Mouse (Mus musculus) CH12.LX (cell line): ENCODE data around the gene Fgf14. TPM values are rescaled to one million over a fixed set of nuclear protein-coding genes. Genes with fewer than 3 reads are reported as not detected.
A peak's percentile ranks its signal among the peaks of the same experiment; 100 is the strongest.

Experiments
- DNase-seq: peaks from one replicate; pipeline ENCODE4 v3.0.0-alpha.2; 2013; ENCODE audit errors: extremely low read depth
- H3K27ac ChIP-seq: 2 replicates; pipeline ENCODE4 v1.5.1; 2012; ENCODE audit warnings: low read depth, mild to moderate bottlenecking, control low read depth, moderate library complexity; ENCODE audit not compliant: insufficient read depth
- H3K27me3 ChIP-seq: replicated peaks from 2 replicates; pipeline ENCODE3; 2012; ENCODE audit warnings: inconsistent platforms
- H3K36me3 ChIP-seq, 2 experiments: replicated peaks in 1 of 2; 2 replicates each; pipeline versions ENCODE3 to v1.6.1; 2012; ENCODE audit warnings: inconsistent platforms in 1 of 2, low read length in 1 of 2, mild to moderate bottlenecking in 1 of 2, mixed read lengths in 1 of 2, moderate library complexity in 1 of 2; ENCODE audit not compliant: control insufficient read depth in 1 of 2, insufficient read depth in 1 of 2
- H3K4me1 ChIP-seq, 2 experiments: 2 replicates each; pipeline ENCODE4 v1.6.1; 2012; ENCODE audit warnings: inconsistent platforms in 1 of 2, moderate library complexity in 1 of 2; ENCODE audit not compliant: insufficient read depth in 2 of 2, control insufficient read depth in 1 of 2
- H3K4me2 ChIP-seq: 2 replicates; pipeline ENCODE4 v1.6.1; 2012; ENCODE audit warnings: low read depth, mild to moderate bottlenecking, control low read depth; ENCODE audit not compliant: poor library complexity, insufficient read depth, severe bottlenecking
- H3K4me3 ChIP-seq, 3 experiments: fragments of 150-350 bp in 1 of 3; sonication (generic) in 1 of 3; replicated peaks in 1 of 3; 2 replicates each; pipeline versions ENCODE3 to v1.5.1; 2011 to 2012; ENCODE audit warnings: low read depth in 2 of 3, low read length in 2 of 3, mild to moderate bottlenecking in 2 of 3, moderate library complexity in 2 of 3, control low read depth in 1 of 3, improper control_type of control experiment in 1 of 3, inconsistent platforms in 1 of 3, mixed read lengths in 1 of 3; ENCODE audit not compliant: poor library complexity in 1 of 3
- H3K79me2 ChIP-seq: replicated peaks from 2 replicates; pipeline ENCODE4 v1.6.1; 2012; ENCODE audit warnings: mild to moderate bottlenecking, moderate library complexity; ENCODE audit not compliant: control insufficient read depth, poor library complexity, insufficient read depth, severe bottlenecking; ENCODE audit errors: extremely low read depth
- H3K9ac ChIP-seq: 2 replicates; pipeline ENCODE4 v1.6.1; 2012; ENCODE audit warnings: low read depth, mild to moderate bottlenecking, control low read depth, moderate library complexity; ENCODE audit not compliant: insufficient read depth
- H3K9me3 ChIP-seq: replicated peaks from 2 replicates; pipeline ENCODE3; 2012; ENCODE audit warnings: low read length, inconsistent platforms, mixed read lengths
- CTCF ChIP-seq, 2 experiments: IDR thresholded peaks in 1 of 2; conservative IDR thresholded peaks in 1 of 2; 2 replicates each; pipeline ENCODE4 v1.5.1; 2011 to 2012; ENCODE audit warnings: low read depth in 2 of 2, low read length in 2 of 2, improper control_type of control experiment in 1 of 2, inconsistent platforms in 1 of 2, mild to moderate bottlenecking in 1 of 2, moderate library complexity in 1 of 2
- E2F4 ChIP-seq: IDR thresholded peaks from 2 replicates; pipeline ENCODE4 v1.6.1; 2011; ENCODE audit warnings: low read depth, low read length, improper control_type of control experiment; ENCODE audit not compliant: insufficient replicate concordance
- JUND ChIP-seq: conservative IDR thresholded peaks from 2 replicates; pipeline ENCODE4 v1.6.1; 2011; ENCODE audit warnings: low read depth, low read length, improper control_type of control experiment
- MAFK ChIP-seq: IDR thresholded peaks from 2 replicates; pipeline ENCODE4 v1.6.1; 2011; ENCODE audit warnings: low read length, improper control_type of control experiment; ENCODE audit not compliant: insufficient replicate concordance
- MAZ ChIP-seq: IDR thresholded peaks from 2 replicates; pipeline ENCODE4 v1.6.1; 2012; ENCODE audit warnings: low read depth, mild to moderate bottlenecking, inconsistent platforms, low read length, improper control_type of control experiment, moderate library complexity
- MEF2A ChIP-seq: IDR thresholded peaks from 2 replicates; pipeline ENCODE4 v1.6.1; 2014; ENCODE audit warnings: low read depth, mild to moderate bottlenecking, inconsistent platforms, low read length, improper control_type of control experiment, borderline replicate concordance
- MXI1 ChIP-seq: IDR thresholded peaks from 2 replicates; pipeline ENCODE4 v1.6.1; 2011; ENCODE audit warnings: mild to moderate bottlenecking, low read depth, low read length, improper control_type of control experiment
- PAX5 ChIP-seq: IDR thresholded peaks from 2 replicates; pipeline ENCODE4 v1.6.1; 2012; ENCODE audit warnings: low read length, inconsistent platforms, mixed read lengths
- RAD21 ChIP-seq: IDR thresholded peaks from 2 replicates; pipeline ENCODE4 v1.6.1; 2011; ENCODE audit warnings: low read depth, mild to moderate bottlenecking, low read length, improper control_type of control experiment, moderate library complexity
- SMC3 ChIP-seq: IDR thresholded peaks from 2 replicates; pipeline ENCODE4 v1.6.1; 2011; ENCODE audit warnings: low read depth, low read length, improper control_type of control experiment
- TCF12 ChIP-seq: IDR thresholded peaks from 2 replicates; pipeline ENCODE4 v1.6.1; 2014; ENCODE audit warnings: low read depth, mild to moderate bottlenecking, inconsistent platforms, low read length, improper control_type of control experiment
- UBTF ChIP-seq: IDR thresholded peaks from 2 replicates; pipeline ENCODE4 v1.6.1; 2012; ENCODE audit warnings: low read depth, mild to moderate bottlenecking, inconsistent platforms, low read length, improper control_type of control experiment, moderate library complexity
- USF1 ChIP-seq: IDR thresholded peaks from 2 replicates; pipeline ENCODE4 v1.6.1; 2014; ENCODE audit warnings: low read depth, mild to moderate bottlenecking, inconsistent platforms, low read length, improper control_type of control experiment
- ZKSCAN1 ChIP-seq: IDR thresholded peaks from 2 replicates; pipeline ENCODE4 v1.6.1; 2012; ENCODE audit warnings: low read depth, inconsistent platforms, low read length, improper control_type of control experiment, borderline replicate concordance
- ZMIZ1 ChIP-seq: IDR thresholded peaks from 2 replicates; pipeline ENCODE4 v1.6.1; 2012; ENCODE audit warnings: low read depth, mild to moderate bottlenecking, inconsistent platforms, low read length, improper control_type of control experiment
- ZNF384 ChIP-seq: IDR thresholded peaks from 2 replicates; pipeline ENCODE4 v1.6.1; 2012; ENCODE audit warnings: low read depth, low read length, improper control_type of control experiment, inconsistent platforms
- dilution Hi-C: fragments of 300-500 bp; cut with MboI; formaldehyde crosslinking; loops from 2 replicates; pipeline ENCODE4 v1.14.3; 2020; ENCODE audit warnings: low sequenced_read_pairs; ENCODE audit not compliant: extremely low pct_unique_long_range_greater_than_20kb, extremely low pct_ligation_motif_present
- in situ Hi-C: fragments of 300-500 bp; cut with MboI; formaldehyde crosslinking; loops from 3 replicates; pipeline ENCODE4 v1.14.3; 2019; ENCODE audit warnings: low sequenced_read_pairs, low pct_ligation_motif_present, low pct_unique_long_range_greater_than_20kb, mixed read lengths
- polyA plus RNA-seq: library from polyadenylated mRNA; unstranded; fragments of >175 nt; gene quantifications from 2 replicates; pipeline ENCODE4 v1.2.1, GENCODE M21; 2012; ENCODE audit warnings: low read depth; ENCODE audit not compliant: insufficient read length
- total RNA-seq, 2 experiments: library from RNA; depleted of rRNA; stranded (reverse); fragments of 300-350 nt in 1 of 2; fragments of >200 nt in 1 of 2; gene quantifications; 2 replicates each; pipeline ENCODE4 v1.2.3; 2012 to 2014

Gene Fgf14
- total and polyA plus RNA-seq, 3 experiments = not detected

DNA sequence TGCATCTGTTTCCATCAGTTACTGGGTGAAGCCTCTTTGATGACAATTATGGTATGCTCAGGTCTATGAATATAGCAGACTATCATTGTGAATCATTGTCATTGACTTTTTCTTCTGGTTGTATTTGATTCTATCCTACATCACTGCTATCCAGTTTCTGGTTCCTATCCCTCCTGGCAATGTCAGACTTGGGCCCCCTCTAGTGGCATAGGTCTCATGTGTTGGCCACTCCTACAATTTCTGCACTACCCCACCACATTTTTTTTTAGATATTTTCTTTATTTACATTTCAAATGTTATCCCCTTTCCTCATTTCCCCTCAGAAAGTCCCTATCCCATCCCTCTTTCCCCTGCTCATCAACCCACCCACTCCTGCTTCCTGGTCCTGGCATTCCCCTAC, 409.9 kb downstream of the Fgf14 start:
- dilution Hi-C loops (no loop called here), in situ Hi-C loops (no loop called here)
- Histone ChIP-seq H3K27me3 (no peaks in the 10 kb centered on the region), H3K36me3 (no peaks in the 10 kb centered on the region), H3K9ac (no peak overlapping the region), H3K9me3 (no peaks in the 10 kb centered on the region), H3K4me1 (no peaks in the 10 kb centered on the region), H3K27ac (no peak overlapping the region), H3K79me2 (no peaks in the 10 kb centered on the region), H3K4me2 (no peak overlapping the region), H3K4me3 (no peak overlapping the region)
- DNase-seq = peak; percentile 24
- no peak for TF ChIP-seq MEF2A
- TF ChIP-seq ZKSCAN1 = no peak
- TF ChIP-seq MXI1 = no peak
- no peak for TF ChIP-seq ZNF384
- peak; percentile 47; the same call in 1 of the 2 replicates for TF ChIP-seq SMC3
- TF ChIP-seq CTCF (conservative IDR thresholded peaks at IDR 0.05 in 1 of 2, IDR thresholded peaks at IDR 0.05 in 1 of 2; ENCODE audit: low read depth in 2 of 2, low read length in 2 of 2) = peak in 1 of 2 experiments; percentile 55; a peak in 2 of 4 replicates
- TF ChIP-seq RAD21 = peak; percentile 49
- no peak for TF ChIP-seq MAZ

DNA sequence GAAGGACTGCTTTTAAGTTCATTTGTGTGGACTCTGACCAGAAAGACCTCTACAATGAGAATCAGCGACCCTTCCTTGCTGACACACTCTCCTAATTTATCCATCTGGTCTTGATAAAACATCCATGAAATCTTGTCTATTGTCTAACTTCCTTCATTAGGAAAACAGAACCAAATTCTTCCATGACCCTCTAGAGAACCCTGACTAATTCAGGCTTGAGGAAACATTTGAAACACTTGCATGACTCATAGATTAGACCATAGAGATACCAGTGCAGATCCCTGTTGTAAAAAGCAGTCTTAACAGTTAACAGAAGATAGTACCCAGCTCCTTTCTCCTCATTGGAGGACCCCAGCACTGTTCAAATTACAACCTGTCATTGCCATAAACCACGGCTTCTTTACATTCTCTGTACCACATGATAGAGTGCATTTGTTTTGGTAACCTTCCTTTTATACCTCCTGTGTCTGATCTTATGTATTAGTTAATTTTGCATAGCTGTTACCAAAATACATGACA, 412.3 kb downstream of the Fgf14 start:
- H3K9me3 ChIP-seq = no peaks in the 10 kb centered on the region
- H3K36me3 ChIP-seq = no peaks in the 10 kb centered on the region
- no peak overlapping the region for H3K4me3 ChIP-seq
- H3K27me3 ChIP-seq = no peaks in the 10 kb centered on the region
- no peak overlapping the region for H3K9ac ChIP-seq
- no peaks in the 10 kb centered on the region for H3K79me2 ChIP-seq
- H3K4me1 ChIP-seq = no peaks in the 10 kb centered on the region
- DNase-seq = no peak
- dilution Hi-C loops (no loop called here), in situ Hi-C loops (no loop called here)
- no peak overlapping the region for H3K27ac ChIP-seq
- TF ChIP-seq USF1 = no peak
- TF ChIP-seq JUND = no peak
- no peak for TF ChIP-seq ZMIZ1
- no peak for TF ChIP-seq PAX5
- no peak for TF ChIP-seq UBTF
- no peak overlapping the region for H3K4me2 ChIP-seq

DNA sequence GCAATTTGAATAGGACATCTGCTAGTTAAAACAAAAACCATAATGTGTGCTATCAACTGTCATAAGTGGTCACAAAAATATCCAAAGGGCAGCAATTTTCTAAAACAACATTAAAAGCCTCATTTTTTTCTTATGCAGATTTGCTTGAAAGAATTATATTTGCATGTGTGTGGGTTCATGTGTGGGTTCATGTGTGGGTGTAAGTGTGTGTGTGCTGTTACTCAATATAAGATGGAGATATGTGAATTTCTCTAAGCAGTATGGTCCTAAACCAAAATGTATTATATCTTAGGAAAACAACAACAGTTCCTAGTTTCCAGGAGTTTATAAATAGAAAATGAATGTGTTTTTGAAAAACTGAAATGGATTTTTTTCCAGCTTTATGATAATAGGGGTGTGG, 413.7 kb downstream of the Fgf14 start:
- no peak for TF ChIP-seq MAFK
- TF ChIP-seq RAD21 = no peak
- TF ChIP-seq E2F4 = no peak
- no peak for TF ChIP-seq TCF12
- TF ChIP-seq ZMIZ1 = no peak
- no peak for TF ChIP-seq MXI1
- dilution Hi-C loops = no loop called here

More for the DNA sequence above, 413.7 kb downstream of the Fgf14 start:
- Histone ChIP-seq H3K36me3 (no peaks in the 10 kb centered on the region), H3K9me3 (no peaks in the 10 kb centered on the region), H3K79me2 (no peaks in the 10 kb centered on the region), H3K27ac (no peak overlapping the region), H3K4me2 (no peak overlapping the region), H3K9ac (no peak overlapping the region), H3K4me3 (no peak overlapping the region), H3K4me1 (no peaks in the 10 kb centered on the region), H3K27me3 (no peaks in the 10 kb centered on the region)
- DNase-seq = no peak
- in situ Hi-C loops = no loop called here
